Mouse (Mus musculus) forebrain, postnatal 0 days (tissue): ENCODE measurements around the gene H2-Q6. TPM values are rescaled to one million over a fixed set of nuclear protein-coding genes. Genes with fewer than 3 reads are reported as not detected.
"Not testable (repeated sequence)": the region's sequence is repeated elsewhere in the genome, so short reads cannot be mapped to it uniquely, and the experiment has no call there.

Source experiments
- ATAC-seq: fragments of 200-750 bp; cut with Nextera tagmentation; 2 replicates; pipeline ENCODE4 v1.8.0; 2017; ENCODE audit warnings: mild to moderate bottlenecking, moderate library complexity
- DNase-seq: peaks from one replicate; pipeline ENCODE4 v3.0.0-alpha.2; 2015
- H3K27ac ChIP-seq: fragments of 300-500 bp; sonication (generic); 2 replicates; pipeline ENCODE4 v1.5.1; 2014; ENCODE audit warnings: low read depth, mild to moderate bottlenecking, antibody characterized with exemption, low read length, moderate library complexity, mixed read lengths
- H3K27me3 ChIP-seq: fragments of 300-500 bp; sonication (generic); 2 replicates; pipeline ENCODE4 v1.6.1; 2014; ENCODE audit warnings: mild to moderate bottlenecking, low read length, mixed read lengths; ENCODE audit not compliant: insufficient read depth
- H3K36me3 ChIP-seq: fragments of 300-500 bp; sonication (generic); 2 replicates; pipeline ENCODE4 v1.6.1; 2014; ENCODE audit warnings: mild to moderate bottlenecking, moderate library complexity; ENCODE audit not compliant: insufficient read depth
- H3K4me1 ChIP-seq: fragments of 300-500 bp; sonication (generic); 2 replicates; pipeline ENCODE4 v1.6.1; 2014; ENCODE audit warnings: antibody characterized with exemption; ENCODE audit not compliant: insufficient read depth
- H3K4me2 ChIP-seq: fragments of 300-500 bp; sonication (generic); 2 replicates; pipeline ENCODE4 v1.6.1; 2014; ENCODE audit warnings: low read depth, mild to moderate bottlenecking, moderate library complexity
- H3K4me3 ChIP-seq: fragments of 300-500 bp; sonication (generic); 2 replicates; pipeline ENCODE4 v1.5.1; 2014; ENCODE audit warnings: low read depth, low read length, mixed read lengths
- H3K9ac ChIP-seq: fragments of 300-500 bp; sonication (generic); 2 replicates; pipeline ENCODE4 v1.6.1; 2014; ENCODE audit warnings: mild to moderate bottlenecking
- H3K9me3 ChIP-seq: fragments of 300-500 bp; sonication (generic); 2 replicates; pipeline ENCODE4 v1.6.1; 2016; ENCODE audit warnings: low read length
- CTCF ChIP-seq: sonication (generic); IDR thresholded peaks from 2 replicates; pipeline ENCODE4 v1.5.1; 2016; ENCODE audit warnings: antibody characterized with exemption, control low read depth, low read depth
- WGBS: fragments of 180-500 bp; shearing (Covaris S2); extraction: QIAGEN DNeasy Blood & Tissue Kit; methylation state at CpG from one replicate; pipeline ENCODE4 v1.1.7; 2014; 5-methylcytosine and 5-hydroxymethylcytosine counted together
- polyA plus RNA-seq: library from polyadenylated mRNA; unstranded; fragments of >200 nt; fragmentation: Nextera tagmentation; extraction: Ambion mirVana; gene quantifications from 2 replicates; pipeline ENCODE4 v1.2.1, GENCODE M21; 2015
- total RNA-seq: library from RNA; depleted of rRNA; stranded (reverse); fragments of >200 nt; gene quantifications from 2 replicates; pipeline ENCODE4 v1.2.3, GENCODE M21; 2014; rRNA removed

H2-Q6 gene
- total RNA-seq (0.15 and 0.43 TPM in 2 replicates), polyA plus RNA-seq (0.47 and 0.80 TPM in 2 replicates)

DNA sequence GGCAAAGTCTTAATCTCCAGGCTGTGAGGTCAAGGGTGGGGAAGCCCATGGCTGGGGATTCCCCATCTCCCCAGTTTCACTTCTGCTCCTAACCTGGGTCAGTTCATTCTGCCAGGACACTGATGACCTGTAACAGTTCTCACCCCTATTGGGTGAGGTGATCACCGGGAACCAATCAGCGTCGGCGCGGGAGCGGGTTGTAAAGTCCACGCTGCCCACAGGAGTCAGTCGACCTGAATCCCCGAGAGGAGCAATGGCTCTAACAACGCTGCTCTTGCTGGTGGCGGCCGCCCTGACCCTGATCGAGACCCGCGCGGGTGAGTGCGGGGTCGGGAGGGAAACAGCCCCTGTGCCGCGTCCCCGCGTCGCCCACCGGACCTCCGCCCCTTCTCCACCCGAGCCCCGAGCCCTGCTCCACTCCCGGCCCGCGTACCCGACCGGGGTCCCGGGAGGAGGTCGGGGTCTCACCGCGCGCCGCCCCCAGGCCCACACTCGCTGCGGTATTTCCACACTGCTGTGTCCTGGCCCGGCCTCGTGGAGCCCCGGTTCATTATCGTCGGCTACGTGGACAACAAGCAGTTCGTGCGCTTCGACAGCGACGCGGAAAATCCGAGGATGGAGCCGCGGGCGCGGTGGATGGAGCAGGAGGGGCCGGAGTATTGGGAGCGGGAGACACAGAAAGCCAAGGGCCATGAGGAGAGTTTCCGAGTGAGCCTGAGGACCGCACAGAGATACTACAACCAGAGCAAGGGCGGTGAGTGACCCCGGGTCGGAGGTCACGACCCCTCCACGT lies at the start of gene H2-Q6:
H2-Q6 (plus strand) TSS at position 227 of the 793 bp plus-strand sequence.
- ATAC-seq, result peak; percentile 75
- not testable (repeated sequence) for DNase-seq

DNA sequence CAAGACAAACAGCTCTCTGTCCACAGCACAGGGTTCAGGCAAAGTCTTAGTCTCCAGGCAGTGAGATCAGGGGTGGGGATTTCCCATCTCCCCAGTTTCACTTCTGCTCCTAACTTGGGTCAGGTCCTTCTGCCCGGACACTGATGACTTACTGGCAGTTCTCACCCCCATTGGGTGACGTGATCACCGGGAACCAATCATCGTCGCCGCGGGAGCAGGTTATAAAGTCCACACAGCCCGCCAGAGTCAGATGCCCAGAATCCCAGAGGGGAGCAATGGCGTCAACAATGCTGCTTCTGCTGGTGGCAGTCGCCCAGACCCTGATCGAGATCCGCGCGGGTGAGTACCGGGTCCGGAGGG lies 45.3 kb upstream of the H2-Q6 start, which contains the start of gene H2-Q4:
H2-Q4 (plus strand) TSS at position 249 of the 360 bp plus-strand sequence.
- DNase-seq, result peak; percentile 46
- no peaks in the 10 kb centered on the region for H3K27me3 ChIP-seq
- H3K4me2 ChIP-seq, result peak within 1 kb of the TSS; percentile 87
- no peak within 1 kb of the TSS for H3K27ac ChIP-seq
- peak within 1 kb of the TSS; percentile 40 for H3K9ac ChIP-seq
- no peaks in the 10 kb centered on the region for H3K9me3 ChIP-seq
- under 1% methylated on average over 16 of the region's 16 CpGs for WGBS
- no peaks in the 10 kb centered on the region for H3K36me3 ChIP-seq
- peak; percentile 83 for ATAC-seq
- no peaks in the 10 kb centered on the region for H3K4me1 ChIP-seq
- peak within 1 kb of the TSS; percentile 41 for H3K4me3 ChIP-seq
- no peak for TF ChIP-seq CTCF

More for the DNA sequence above, at the start of gene H2-Q6:
- not testable (repeated sequence) for H3K36me3 ChIP-seq, H3K27me3 ChIP-seq, H3K4me1 ChIP-seq, H3K9me3 ChIP-seq, H3K27ac ChIP-seq
- Histone ChIP-seq H3K9ac (0 out of 2 replicates have a peak within 1 kb of the TSS, but pooled peaks have one; percentile 31), H3K4me3 (peak within 1 kb of the TSS; percentile 27), H3K4me2 (peak within 1 kb of the TSS; percentile 57)
- 2% methylated on average over 52 of the region's 66 CpGs for WGBS

GRCm38 (mm10) chr17:35379729-35380451 lies 44.8 kb upstream of the H2-Q6 start:
- Histone ChIP-seq H3K4me2 (peak overlapping the region; percentile 87), H3K27me3 (no peaks in the 10 kb centered on the region), H3K9ac (peak overlapping the region; percentile 40), H3K4me1 (no peaks in the 10 kb centered on the region), H3K27ac (no peak overlapping the region), H3K36me3 (no peaks in the 10 kb centered on the region), H3K4me3 (peak overlapping the region; percentile 41), H3K9me3 (no peaks in the 10 kb centered on the region)
- no peak for TF ChIP-seq CTCF
- 1% methylated on average over 69 of the region's 70 CpGs for WGBS
- DNase-seq (peak; percentile 6), ATAC-seq (peak; percentile 29)

DNA sequence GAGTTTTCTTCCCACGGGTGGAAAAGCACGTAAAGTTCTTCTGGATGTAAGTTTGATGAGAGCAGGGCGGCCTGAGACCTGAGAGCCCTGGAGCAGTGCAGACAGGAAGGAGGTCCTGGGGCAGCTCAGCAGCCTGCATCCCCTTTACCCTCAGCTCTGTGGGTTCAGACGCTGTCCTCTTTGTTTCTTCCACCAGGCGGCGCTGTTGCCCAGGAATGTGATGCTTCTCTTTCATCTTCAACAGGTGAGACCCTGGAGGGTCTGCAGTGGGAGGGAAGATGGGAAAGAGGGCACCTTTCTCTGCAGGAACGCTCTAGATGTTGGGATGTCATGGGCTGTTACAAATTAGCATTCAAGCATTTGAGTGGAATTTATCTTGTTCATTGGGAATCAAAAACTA lies 34.9 kb upstream of the H2-Q6 start:
- H3K4me2 ChIP-seq, ATAC-seq, H3K27ac ChIP-seq, H3K9ac ChIP-seq, H3K27me3 ChIP-seq, H3K36me3 ChIP-seq, H3K9me3 ChIP-seq, H3K4me1 ChIP-seq, H3K4me3 ChIP-seq: not testable (repeated sequence)
- DNase-seq, result peak; percentile 26
- WGBS, result 3% methylated on average over 7 of the region's 7 CpGs
- peak; percentile 57 for TF ChIP-seq CTCF

GRCm38 (mm10) chr17:35392671-35393070 lies 32.0 kb upstream of the H2-Q6 start:
- not testable (repeated sequence) for H3K4me1 ChIP-seq, H3K4me3 ChIP-seq, H3K27me3 ChIP-seq, H3K36me3 ChIP-seq, ATAC-seq, H3K9ac ChIP-seq, H3K4me2 ChIP-seq, H3K9me3 ChIP-seq, DNase-seq, H3K27ac ChIP-seq
- WGBS, result 76% methylated on average over 2 of the region's 2 CpGs

DNA sequence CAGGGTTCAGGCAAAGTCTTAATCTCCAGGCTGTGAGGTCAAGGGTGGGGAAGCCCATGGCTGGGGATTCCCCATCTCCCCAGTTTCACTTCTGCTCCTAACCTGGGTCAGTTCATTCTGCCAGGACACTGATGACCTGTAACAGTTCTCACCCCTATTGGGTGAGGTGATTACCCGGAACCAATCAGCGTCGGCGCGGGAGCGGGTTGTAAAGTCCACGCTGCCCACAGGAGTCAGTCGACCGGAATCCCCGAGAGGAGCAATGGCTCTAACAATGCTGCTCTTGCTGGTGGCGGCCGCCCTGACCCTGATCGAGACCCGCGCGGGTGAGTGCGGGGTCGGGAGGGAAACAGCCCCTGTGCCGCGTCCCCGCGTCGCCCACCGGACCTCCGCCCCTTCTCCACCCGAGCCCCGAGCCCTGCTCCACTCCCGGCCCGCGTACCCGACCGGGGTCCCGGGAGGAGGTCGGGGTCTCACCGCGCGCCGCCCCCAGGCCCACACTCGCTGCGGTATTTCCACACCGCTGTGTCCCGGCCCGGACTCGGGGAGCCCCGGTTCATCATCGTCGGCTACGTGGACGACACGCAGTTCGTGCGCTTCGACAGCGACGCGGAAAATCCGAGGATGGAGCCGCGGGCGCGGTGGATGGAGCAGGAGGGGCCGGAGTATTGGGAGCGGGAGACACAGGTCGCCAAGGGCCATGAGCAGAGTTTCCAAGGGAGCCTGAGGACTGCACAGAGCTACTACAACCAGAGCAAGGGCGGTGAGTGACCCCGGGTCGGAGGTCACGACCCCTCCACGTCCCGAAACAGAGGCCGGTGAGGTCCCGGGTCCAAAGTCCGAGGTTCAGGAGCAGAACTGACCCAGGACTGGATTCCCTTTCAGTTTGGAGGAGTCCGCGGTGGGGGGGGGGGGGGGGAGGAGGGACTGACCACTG lies 30.5 kb upstream of the H2-Q6 start:
- not testable (repeated sequence) for H3K36me3 ChIP-seq, H3K9me3 ChIP-seq, H3K4me1 ChIP-seq, DNase-seq, H3K27me3 ChIP-seq, H3K9ac ChIP-seq, H3K27ac ChIP-seq
- peak overlapping the region; percentile 37 for H3K4me2 ChIP-seq
- 2% methylated on average over 51 of the region's 75 CpGs for WGBS
- H3K4me3 ChIP-seq, result 0 out of 2 replicates have a peak overlapping the region, but pooled peaks have one; percentile 12
- peak; percentile 67; the same call in 1 of the 2 replicates for ATAC-seq

DNA sequence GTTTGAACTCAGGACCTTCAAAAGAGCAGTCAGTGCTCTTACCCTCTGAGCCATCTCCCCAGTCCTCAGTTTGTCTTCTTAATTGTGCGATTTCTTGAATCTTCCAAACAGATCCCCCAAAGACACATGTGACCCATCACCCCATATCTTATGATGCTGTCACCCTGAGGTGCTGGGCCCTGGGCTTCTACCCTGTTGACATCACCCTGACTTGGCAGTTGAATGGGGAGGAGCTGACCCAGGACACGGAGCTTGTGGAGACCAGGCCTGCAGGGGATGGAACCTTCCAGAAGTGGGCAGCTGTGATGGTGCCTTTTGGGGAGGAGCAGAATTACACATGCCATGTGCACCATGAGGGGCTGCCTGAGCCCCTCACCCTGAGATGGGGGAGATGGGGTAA lies 27.7 kb upstream of the H2-Q6 start:
- H3K36me3 ChIP-seq, H3K4me3 ChIP-seq, H3K4me2 ChIP-seq, ATAC-seq, DNase-seq, H3K4me1 ChIP-seq, H3K27me3 ChIP-seq, H3K9ac ChIP-seq, H3K9me3 ChIP-seq, H3K27ac ChIP-seq: not testable (repeated sequence)
- WGBS, result 96% methylated on average over 2 of the region's 2 CpGs

GRCm38 (mm10) chr17:35413057-35413456 lies 11.6 kb upstream of the H2-Q6 start:
- not testable (repeated sequence) for DNase-seq, H3K27me3 ChIP-seq, H3K4me1 ChIP-seq, H3K4me2 ChIP-seq, H3K4me3 ChIP-seq, H3K27ac ChIP-seq, H3K9ac ChIP-seq, H3K36me3 ChIP-seq, H3K9me3 ChIP-seq, ATAC-seq
- WGBS, result no CpG with 5 or more reads among the region's 1 CpGs

DNA sequence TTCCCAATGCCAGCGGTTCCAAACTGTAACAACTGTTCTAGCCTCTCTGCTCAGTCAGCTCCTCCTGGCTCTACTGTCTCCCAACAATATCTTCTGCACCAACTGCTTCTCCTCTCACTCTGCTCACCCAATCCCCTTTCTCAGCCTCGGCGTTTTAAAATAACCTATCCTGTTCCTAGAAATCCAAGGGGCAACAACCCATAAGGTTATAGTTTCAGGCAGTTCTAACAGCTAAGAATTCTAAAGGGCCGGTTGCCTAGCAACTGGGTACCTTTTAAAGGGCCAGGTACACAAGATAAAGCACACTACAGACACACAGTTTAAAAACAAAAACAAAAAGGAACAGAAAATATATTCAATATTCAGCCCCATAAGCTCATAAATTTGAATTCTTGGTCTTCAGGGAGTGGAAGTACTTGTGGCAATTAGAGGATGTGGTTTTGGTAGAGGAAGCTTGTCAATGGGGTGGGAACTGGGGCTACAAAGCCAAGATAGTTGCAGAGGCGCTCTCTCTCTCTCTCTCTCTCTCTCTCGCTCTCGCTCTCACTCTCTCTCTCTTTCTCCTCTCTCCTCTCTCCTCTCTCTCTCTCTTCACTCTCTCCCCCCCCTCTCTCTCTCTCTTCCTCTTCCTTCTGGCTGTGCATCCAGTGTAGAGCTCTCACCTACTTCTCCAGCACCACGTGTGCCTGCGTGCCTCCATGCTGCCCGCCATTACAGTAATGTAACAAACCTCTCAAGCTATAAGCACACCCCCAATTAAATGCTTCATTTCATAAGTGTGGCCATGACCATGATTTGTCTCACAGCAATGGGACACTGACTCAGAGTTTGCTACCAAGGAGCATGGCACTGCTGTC lies 9.1 kb upstream of the H2-Q6 start:
- not testable (repeated sequence) for H3K4me1 ChIP-seq, H3K9ac ChIP-seq, DNase-seq, H3K9me3 ChIP-seq, H3K27ac ChIP-seq, H3K27me3 ChIP-seq, H3K36me3 ChIP-seq, H3K4me2 ChIP-seq, H3K4me3 ChIP-seq
- 49% methylated on average over 3 of the region's 10 CpGs for WGBS
- peak; percentile 88 for ATAC-seq
